Mouse (Mus musculus): ENCODE measurements at regions not wholly inside any gene's neighbourhood (a gene's known extent, or its start where the extent isn't known, plus 50 kb on each side); places are given as distances from the start of the nearest gene placed in this dataset.

- TF ChIP-seq REST (IDR thresholded peaks at IDR 0.05; ENCODE audit: insufficient read depth, insufficient read length) (no peak), POLR2A (IDR thresholded peaks at IDR 0.05; ENCODE audit: insufficient read length, low read depth) (no peak), SRF (IDR thresholded peaks at IDR 0.05; ENCODE audit: control insufficient read depth, insufficient read length, low read depth) (no peak), USF1 (IDR thresholded peaks at IDR 0.05; ENCODE audit: low read depth) (no peak), TCF3 (IDR thresholded peaks at IDR 0.05; ENCODE audit: insufficient read length, low read depth) (no peak), E2F4 (IDR thresholded peaks at IDR 0.05; ENCODE audit: insufficient read depth) (no peak), MYOD1 (IDR thresholded peaks at IDR 0.05; ENCODE audit: control insufficient read depth in 1 of 3, insufficient read length in 2 of 3, low read depth in 2 of 3) (no peak), CEBPB (IDR thresholded peaks at IDR 0.05; ENCODE audit: insufficient read depth, poor library complexity, severe bottlenecking) (no peak), MAX (IDR thresholded peaks at IDR 0.05; ENCODE audit: low read depth) (no peak), MYOG (IDR thresholded peaks at IDR 0.05; ENCODE audit: control insufficient read depth in 1 of 3, insufficient read depth in 1 of 3, insufficient read length in 2 of 3, low read depth in 2 of 3) (no peak), POLR2AphosphoS2 (IDR thresholded peaks at IDR 0.05; ENCODE audit: insufficient read length, low read depth) (no peak), TCF12 (IDR thresholded peaks at IDR 0.05; ENCODE audit: insufficient read depth, poor library complexity, severe bottlenecking) (no peak)
- H3K36me3 ChIP-seq (ENCODE audit: control insufficient read depth, insufficient read depth), result no peaks in the 10 kb centered on the region
Observed at GRCm38 (mm10) chr2:61436591-61436990, 141.8 kb upstream of the Tank start.

GRCm38 (mm10) chr2:61407881-61408280 is 170.5 kb upstream of the Tank start:
- peak in 2 of 3 experiments; percentile 12 for TF ChIP-seq MYOD1 (IDR thresholded peaks at IDR 0.05; ENCODE audit: control insufficient read depth in 1 of 3, insufficient read length in 2 of 3, low read depth in 2 of 3)
- TF ChIP-seq USF1 (IDR thresholded peaks at IDR 0.05; ENCODE audit: low read depth), result no peak
- TF ChIP-seq MYOG (IDR thresholded peaks at IDR 0.05; ENCODE audit: control insufficient read depth in 1 of 3, insufficient read depth in 1 of 3, insufficient read length in 2 of 3, low read depth in 2 of 3), result peak in 1 of 3 experiments; percentile 31
- H3K79me2 ChIP-seq (ENCODE audit: control insufficient read depth, insufficient read depth), result no peaks in the 10 kb centered on the region

More at GRCm38 (mm10) chr2:61436591-61436990, 141.8 kb upstream of the Tank start:
- no peaks in the 10 kb centered on the region for H3K27me3 ChIP-seq (ENCODE audit: control insufficient read depth, insufficient read depth, insufficient read length)
- no peak overlapping the region for H3K4me3 ChIP-seq
- no peaks in the 10 kb centered on the region for H3K79me2 ChIP-seq (ENCODE audit: control insufficient read depth, insufficient read depth)
- no peak overlapping the region for H3K4me2 ChIP-seq (ENCODE audit: low read depth)
- H3ac ChIP-seq (ENCODE audit: control insufficient read depth, insufficient read length), result no peak overlapping the region

DNA sequence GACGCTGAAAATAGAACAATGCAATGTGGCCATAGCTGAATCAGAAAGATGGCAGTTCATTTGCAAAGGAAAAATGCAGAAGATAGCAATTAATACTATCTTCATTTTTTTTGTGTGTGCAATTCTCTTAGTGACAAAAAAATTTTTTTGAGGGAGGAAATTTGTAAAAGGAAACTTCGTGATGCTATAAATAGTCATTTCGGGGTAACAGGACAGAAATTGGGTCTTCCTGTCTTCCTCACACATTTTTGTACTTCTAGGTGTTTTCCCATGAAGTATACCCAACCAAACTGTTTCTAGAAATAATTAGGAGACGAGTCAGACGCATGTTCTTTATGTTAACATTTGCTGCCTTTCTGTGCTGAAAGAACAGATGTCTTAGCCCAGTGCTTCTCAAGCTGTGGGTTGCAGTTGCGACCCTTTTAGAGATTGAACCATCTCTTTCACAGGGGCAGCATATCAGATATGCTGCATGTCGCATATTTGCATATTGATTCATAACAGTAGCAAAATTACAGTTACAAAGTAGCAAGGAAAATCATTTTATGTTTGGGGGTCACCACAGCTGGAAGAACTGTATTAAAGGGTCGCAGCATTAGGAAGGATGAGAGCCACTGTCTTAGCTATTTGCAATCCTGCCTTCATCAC is 172.2 kb upstream of the Tank start:
- no peak overlapping the region for H3K4me2 ChIP-seq (ENCODE audit: low read depth)
- no peaks in the 10 kb centered on the region for H3K36me3 ChIP-seq (ENCODE audit: control insufficient read depth, insufficient read depth)
- H3K79me2 ChIP-seq (ENCODE audit: control insufficient read depth, insufficient read depth), result no peaks in the 10 kb centered on the region
- H3K4me3 ChIP-seq, result no peak overlapping the region
- TF ChIP-seq REST (IDR thresholded peaks at IDR 0.05; ENCODE audit: insufficient read depth, insufficient read length) (no peak), E2F4 (IDR thresholded peaks at IDR 0.05; ENCODE audit: insufficient read depth) (no peak), USF1 (IDR thresholded peaks at IDR 0.05; ENCODE audit: low read depth) (no peak), CEBPB (IDR thresholded peaks at IDR 0.05; ENCODE audit: insufficient read depth, poor library complexity, severe bottlenecking) (no peak), POLR2A (IDR thresholded peaks at IDR 0.05; ENCODE audit: insufficient read length, low read depth) (no peak), POLR2AphosphoS2 (IDR thresholded peaks at IDR 0.05; ENCODE audit: insufficient read length, low read depth) (no peak), TCF12 (IDR thresholded peaks at IDR 0.05; ENCODE audit: insufficient read depth, poor library complexity, severe bottlenecking) (no peak), SRF (IDR thresholded peaks at IDR 0.05; ENCODE audit: control insufficient read depth, insufficient read length, low read depth) (no peak), MYOD1 (IDR thresholded peaks at IDR 0.05; ENCODE audit: control insufficient read depth in 1 of 3, insufficient read length in 2 of 3, low read depth in 2 of 3) (no peak), MAX (IDR thresholded peaks at IDR 0.05; ENCODE audit: low read depth) (no peak), MYOG (IDR thresholded peaks at IDR 0.05; ENCODE audit: control insufficient read depth in 1 of 3, insufficient read depth in 1 of 3, insufficient read length in 2 of 3, low read depth in 2 of 3) (no peak), TCF3 (IDR thresholded peaks at IDR 0.05; ENCODE audit: insufficient read length, low read depth) (no peak)
- H3ac ChIP-seq (ENCODE audit: control insufficient read depth, insufficient read length), result no peak overlapping the region
- H3K27me3 ChIP-seq (ENCODE audit: control insufficient read depth, insufficient read depth, insufficient read length), result no peaks in the 10 kb centered on the region

More at GRCm38 (mm10) chr2:61407881-61408280, 170.5 kb upstream of the Tank start:
- no peak overlapping the region for H3K4me3 ChIP-seq
- H3K27me3 ChIP-seq (ENCODE audit: control insufficient read depth, insufficient read depth, insufficient read length), result no peaks in the 10 kb centered on the region
- H3K36me3 ChIP-seq (ENCODE audit: control insufficient read depth, insufficient read depth), result no peaks in the 10 kb centered on the region
- H3ac ChIP-seq (ENCODE audit: control insufficient read depth, insufficient read length), result no peak overlapping the region
- H3K4me2 ChIP-seq (ENCODE audit: low read depth), result no peak overlapping the region

GRCm38 (mm10) chr2:61405261-61405660 is 173.1 kb upstream of the Tank start:
- Histone ChIP-seq H3K27me3 (ENCODE audit: control insufficient read depth, insufficient read depth, insufficient read length) (no peaks in the 10 kb centered on the region), H3K79me2 (ENCODE audit: control insufficient read depth, insufficient read depth) (no peaks in the 10 kb centered on the region), H3K36me3 (ENCODE audit: control insufficient read depth, insufficient read depth) (no peaks in the 10 kb centered on the region), H3K4me3 (no peak overlapping the region), H3K4me2 (ENCODE audit: low read depth) (no peak overlapping the region), H3ac (ENCODE audit: control insufficient read depth, insufficient read length) (no peak overlapping the region)
- no peak for TF ChIP-seq REST (IDR thresholded peaks at IDR 0.05; ENCODE audit: insufficient read depth, insufficient read length)
- no peak for TF ChIP-seq MAX (IDR thresholded peaks at IDR 0.05; ENCODE audit: low read depth)
- TF ChIP-seq E2F4 (IDR thresholded peaks at IDR 0.05; ENCODE audit: insufficient read depth), result no peak
- TF ChIP-seq POLR2A (IDR thresholded peaks at IDR 0.05; ENCODE audit: insufficient read length, low read depth), result no peak
- no peak for TF ChIP-seq MYOD1 (IDR thresholded peaks at IDR 0.05; ENCODE audit: control insufficient read depth in 1 of 3, insufficient read length in 2 of 3, low read depth in 2 of 3)
- no peak for TF ChIP-seq POLR2AphosphoS2 (IDR thresholded peaks at IDR 0.05; ENCODE audit: insufficient read length, low read depth)
- TF ChIP-seq USF1 (IDR thresholded peaks at IDR 0.05; ENCODE audit: low read depth), result no peak
- no peak for TF ChIP-seq TCF12 (IDR thresholded peaks at IDR 0.05; ENCODE audit: insufficient read depth, poor library complexity, severe bottlenecking)
- TF ChIP-seq MYOG (IDR thresholded peaks at IDR 0.05; ENCODE audit: control insufficient read depth in 1 of 3, insufficient read depth in 1 of 3, insufficient read length in 2 of 3, low read depth in 2 of 3), result no peak
- TF ChIP-seq TCF3 (IDR thresholded peaks at IDR 0.05; ENCODE audit: insufficient read length, low read depth), result no peak
- no peak for TF ChIP-seq SRF (IDR thresholded peaks at IDR 0.05; ENCODE audit: control insufficient read depth, insufficient read length, low read depth)
- TF ChIP-seq CEBPB (IDR thresholded peaks at IDR 0.05; ENCODE audit: insufficient read depth, poor library complexity, severe bottlenecking), result no peak
